Mouse (Mus musculus): ENCODE results near the gene Gpr183.

- no peak for TF ChIP-seq CTCF (IDR thresholded peaks at IDR 0.05; ENCODE audit: low read depth)
- TF ChIP-seq EP300 (IDR thresholded peaks at IDR 0.05; ENCODE audit: low read depth), result no peak
Measured at GRCm38 (mm10) chr14:121906992-121907681, 57.9 kb downstream of the Gpr183 start.
